Mouse (Mus musculus): Measurements from ENCODE around the gene Mcrip2.

DNA sequence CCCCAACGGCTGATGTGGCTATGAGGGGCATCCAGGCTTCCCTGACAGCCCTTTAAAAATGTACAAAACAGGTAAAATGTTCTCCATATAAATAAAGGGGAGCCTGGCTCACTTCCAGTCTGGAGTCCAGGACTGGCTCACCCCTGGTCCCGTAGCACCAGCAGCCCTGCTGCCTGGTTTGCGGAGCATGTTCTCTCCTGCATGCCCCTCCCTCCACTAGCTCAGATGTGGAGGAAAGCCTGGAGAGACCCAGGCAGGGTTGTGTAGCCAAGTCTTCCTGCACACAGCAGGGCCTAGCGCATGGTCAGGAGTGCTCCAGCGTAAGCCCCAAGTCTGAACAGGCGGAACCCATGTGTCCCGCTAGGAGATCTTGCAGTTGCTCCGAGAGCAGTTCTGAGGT, 14.7 kb upstream of the Mcrip2 start:
- TF ChIP-seq POLR2A (IDR thresholded peaks at IDR 0.05; ENCODE audit: borderline replicate concordance, low read depth, low read length) (no peak), CTCF (IDR thresholded peaks at IDR 0.05; ENCODE audit: low read depth, low read length) (no peak)
